8 mouse cellular contexts compared by ENCODE assay signal in the genomic region with DNA sequence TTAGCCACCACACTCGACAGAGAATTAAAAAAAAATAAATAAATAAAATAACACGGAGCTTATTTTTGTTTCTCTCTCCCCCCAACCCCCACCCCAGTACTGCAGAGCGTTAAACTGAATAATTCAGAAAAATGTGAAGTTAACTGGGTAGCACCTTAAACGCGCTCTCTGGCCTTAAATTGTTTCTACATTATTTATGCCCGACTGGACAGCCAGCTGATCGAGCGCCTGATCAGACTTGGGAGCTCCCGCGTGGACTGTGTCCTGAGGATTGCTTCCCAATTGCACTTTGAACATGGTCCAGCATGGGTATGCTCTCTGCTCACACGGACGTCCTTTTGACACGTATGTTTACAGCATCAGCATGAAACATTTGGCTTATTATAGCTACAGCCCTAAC. TPM values are rescaled to one million over a fixed set of nuclear protein-coding genes. Genes with fewer than 3 reads are reported as not detected.
A peak's percentile ranks its signal among the peaks of the same experiment; 100 is the strongest.
DNase-seq lines count a peak whose midpoint lies in the region; ATAC-seq lines count a peak whose summit lies in the region.

No protein-coding gene starts in this region.

- H3K9ac ChIP-seq in heart, embryonic 11.5 days (ENCODE audit: low read depth, low read length): peak overlapping the region; percentile 93
- H3K9ac ChIP-seq in kidney, embryonic 14.5 days (ENCODE audit: low read depth, low read length): peak overlapping the region; percentile 83; the same call in 1 of the 2 replicates

- peak; percentile 55 for DNase-seq in cerebellum, adult 11-12 months
- DNase-seq in cerebellum, postnatal 4 days (ENCODE audit: low spot score in 2 of 2): no peak
- peak; percentile 34 for DNase-seq in cerebellum, adult 8-10 months
- peak; percentile 67 for DNase-seq in lung, postnatal 10 days
- DNase-seq in urinary bladder, postnatal 25 days (ENCODE audit: low spot score): no peak

- peak overlapping the region; percentile 99 for H3K27ac ChIP-seq in heart, embryonic 11.5 days (ENCODE audit: low read depth, low read length)
- peak overlapping the region; percentile 98 for H3K27ac ChIP-seq in kidney, embryonic 14.5 days (ENCODE audit: low read depth, low read length)

- peaks cover 40% of the 10 kb centered on the region for H3K4me1 ChIP-seq in heart, embryonic 11.5 days (ENCODE audit: control insufficient read depth, insufficient read depth, low read length)
- peaks cover 45% of the 10 kb centered on the region for H3K4me1 ChIP-seq in kidney, embryonic 14.5 days (ENCODE audit: control insufficient read depth, insufficient read depth, low read length)

- H3K4me2 ChIP-seq in heart, embryonic 11.5 days: peak overlapping the region; percentile 99
- H3K4me2 ChIP-seq in kidney, embryonic 14.5 days (replicated peaks; ENCODE audit: low read depth, low read length): peak overlapping the region; percentile 99

- H3K36me3 ChIP-seq in heart, embryonic 11.5 days (ENCODE audit: control insufficient read depth, insufficient read depth, low read length): no peaks in the 10 kb centered on the region
- peaks cover 19% of the 10 kb centered on the region; the same call in 1 of the 2 replicates for H3K36me3 ChIP-seq in kidney, embryonic 14.5 days (ENCODE audit: control insufficient read depth, insufficient read depth, low read length)

- no peaks in the 10 kb centered on the region for H3K27me3 ChIP-seq in heart, embryonic 11.5 days (ENCODE audit: control insufficient read depth, insufficient read depth, low read length)
- H3K27me3 ChIP-seq in kidney, embryonic 14.5 days (ENCODE audit: control insufficient read depth, insufficient read depth, low read length): no peaks in the 10 kb centered on the region

- 10% methylated on average over 13 of the region's 13 CpGs for WGBS in heart, embryonic 11.5 days (ENCODE audit: insufficient replicate concordance)
- WGBS in kidney, embryonic 14.5 days: 3% methylated on average over 13 of the region's 13 CpGs

- peak; percentile 12; the same call in 1 of the 2 replicates for ATAC-seq in heart, embryonic 11.5 days (replicated peaks; ENCODE audit: insufficient number of reproducible peaks, low FRiP score, low TSS enrichment)
- ATAC-seq in kidney, embryonic 14.5 days (ENCODE audit: low FRiP score, low TSS enrichment): peak; percentile 41; the same call in 1 of the 2 replicates
- ATAC-seq in inflammation-experienced regulatory T-cells, adult 6 months: no peak

- H3K9me3 ChIP-seq in heart, embryonic 11.5 days (replicated peaks; ENCODE audit: control insufficient read depth, low read length): no peaks in the 10 kb centered on the region; the same call in 1 of the 2 replicates
- no peaks in the 10 kb centered on the region for H3K9me3 ChIP-seq in kidney, embryonic 14.5 days (ENCODE audit: control insufficient read depth, low read length)

- peak overlapping the region; percentile 51 for H3K4me3 ChIP-seq in heart, embryonic 11.5 days (ENCODE audit: low read depth, low read length)
- H3K4me3 ChIP-seq in kidney, embryonic 14.5 days (ENCODE audit: low read length): peak overlapping the region; percentile 50

RNA-seq across cellular contexts. Expression of gene Irf2bp2, which starts 10.3 kb away (rescaled TPM):
- 5.9 and 6.5 TPM in 2 replicates for polyA plus RNA-seq in heart, embryonic 11.5 days (2014; fragmentation: Nextera tagmentation; extraction: Ambion mirVana)
- 11.6 and 14.6 TPM in 2 replicates for polyA plus RNA-seq in kidney, embryonic 14.5 days (2014; fragmentation: Nextera tagmentation; extraction: Ambion mirVana)
- polyA plus RNA-seq in inflammation-experienced regulatory T-cells, adult 6 months (2017; shearing (Covaris generic)): 10 to 100 TPM; 16.7 to 25.3 (median 24.5) TPM

Comparison
In these comparisons a context has a peak if more than half of its experiments do, and no peak if none do; other contexts are left out.
1. DNase-seq: peak in cerebellum, adult 11-12 months (single experiment), cerebellum, adult 8-10 months (single experiment) and lung, postnatal 10 days (single experiment); none in cerebellum, postnatal 4 days (0 of 2) and urinary bladder, postnatal 25 days (single experiment).